Mouse (Mus musculus): ENCODE results near the gene Ubl5. TPM values are rescaled to one million over a fixed set of nuclear protein-coding genes. Genes with fewer than 3 reads are reported as not detected.

Ubl5 gene
- polyA plus RNA-seq, 2 experiments, result 354 to 475 TPM

DNA sequence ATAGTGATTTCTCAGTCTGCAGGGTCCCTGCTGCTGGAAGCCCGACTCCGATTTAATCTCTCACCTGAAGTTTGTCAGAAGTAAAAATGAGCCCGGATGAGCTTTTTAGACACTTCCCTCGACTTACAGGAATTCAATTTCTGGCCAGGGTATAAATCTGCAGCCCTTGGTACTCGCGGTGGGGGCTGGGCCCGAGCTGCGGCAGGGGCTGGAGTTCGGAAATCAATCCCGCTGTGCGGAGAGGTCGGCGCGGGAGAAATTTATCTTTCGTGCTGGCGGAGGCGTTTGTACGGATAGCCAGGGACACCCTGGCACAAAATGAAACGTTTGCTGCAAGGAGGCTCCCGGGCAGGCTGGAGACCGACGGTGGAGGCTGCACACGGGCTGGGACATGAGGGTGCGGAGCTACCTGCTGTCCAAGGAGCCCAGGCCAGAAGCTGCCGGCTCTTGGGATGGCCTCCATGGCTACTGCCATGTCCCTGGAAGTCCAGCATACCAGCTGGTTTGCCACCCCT is 52.1 kb downstream of the Ubl5 start:
- H3K4me2 ChIP-seq (replicated peaks; ENCODE audit: low read depth, low read length, severe bottlenecking), result peak overlapping the region; percentile 44
- ATAC-seq (ENCODE audit: low FRiP score, low read depth), result no peak
- 0 out of 2 replicates have a peak, but pooled peaks cover 6% of the 10 kb centered on the region for H3K4me1 ChIP-seq (ENCODE audit: control insufficient read depth, insufficient read depth, low read length)
- no peaks in the 10 kb centered on the region for H3K36me3 ChIP-seq (ENCODE audit: control insufficient read depth, insufficient read depth, low read length)
- 4% methylated on average over 24 of the region's 25 CpGs for WGBS
- H3K27me3 ChIP-seq (ENCODE audit: control insufficient read depth, insufficient read depth, low read length), result peaks cover 20% of the 10 kb centered on the region; the same call in 1 of the 2 replicates
- H3K4me3 ChIP-seq (replicated peaks; ENCODE audit: low read length), result peak overlapping the region; percentile 28
- no peaks in the 10 kb centered on the region for H3K9me3 ChIP-seq (ENCODE audit: control insufficient read depth, low read length)
- H3K9ac ChIP-seq (ENCODE audit: low read depth, low read length, severe bottlenecking), result peak overlapping the region; percentile 36; the same call in 1 of the 2 replicates
- H3K27ac ChIP-seq (replicated peaks; ENCODE audit: low read depth, low read length), result no peak overlapping the region
- no peak for TF ChIP-seq POLR2A (IDR thresholded peaks at IDR 0.05; ENCODE audit: borderline replicate concordance, extremely low read depth, insufficient read depth, insufficient read length)
- DNase-seq (ENCODE audit: low spot score), result no peak

DNA sequence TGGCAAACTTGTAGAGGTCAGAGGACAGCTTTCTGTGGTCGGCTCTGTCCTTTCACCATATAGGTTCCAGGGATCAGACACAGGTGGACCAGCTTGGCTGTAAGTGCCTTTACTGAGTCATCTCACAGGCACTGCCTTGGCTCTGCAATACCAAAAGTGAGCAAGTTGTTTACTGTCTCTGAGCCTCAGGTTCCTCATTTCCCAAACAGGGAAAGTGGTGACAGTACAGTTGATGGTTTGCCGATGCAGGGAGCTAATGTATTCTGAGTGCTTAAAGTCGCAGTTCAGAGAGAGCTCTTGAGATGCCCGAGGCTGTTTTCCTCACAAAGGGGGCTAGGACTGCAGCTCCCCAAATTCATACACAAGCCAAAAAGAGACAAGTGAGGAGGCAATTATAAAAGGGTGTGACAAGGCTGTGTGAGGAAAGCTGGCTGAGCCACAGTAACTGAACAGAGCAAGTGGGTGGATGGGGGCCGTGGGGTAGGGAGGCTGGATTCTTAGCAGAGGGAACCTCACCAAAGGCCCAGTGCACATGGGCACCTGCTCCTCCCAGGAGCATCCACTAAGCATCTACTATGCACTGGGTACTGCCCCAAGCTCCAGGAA is 53.5 kb downstream of the Ubl5 start:
- H3K27ac ChIP-seq (replicated peaks; ENCODE audit: low read depth, low read length), result no peak overlapping the region
- no peak overlapping the region for H3K4me3 ChIP-seq (replicated peaks; ENCODE audit: low read length)
- no peak overlapping the region for H3K4me2 ChIP-seq (replicated peaks; ENCODE audit: low read depth, low read length, severe bottlenecking)
- peaks cover 20% of the 10 kb centered on the region; the same call in 1 of the 2 replicates for H3K27me3 ChIP-seq (ENCODE audit: control insufficient read depth, insufficient read depth, low read length)
- TF ChIP-seq POLR2A (IDR thresholded peaks at IDR 0.05; ENCODE audit: borderline replicate concordance, extremely low read depth, insufficient read depth, insufficient read length), result no peak
- H3K36me3 ChIP-seq (ENCODE audit: control insufficient read depth, insufficient read depth, low read length), result no peaks in the 10 kb centered on the region
- H3K9ac ChIP-seq (ENCODE audit: low read depth, low read length, severe bottlenecking), result no peak overlapping the region
- ATAC-seq (ENCODE audit: low FRiP score, low read depth), result no peak
- WGBS, result 72% methylated on average over 5 of the region's 5 CpGs
- DNase-seq (ENCODE audit: low spot score), result no peak
- H3K4me1 ChIP-seq (ENCODE audit: control insufficient read depth, insufficient read depth, low read length), result 0 out of 2 replicates have a peak, but pooled peaks cover 6% of the 10 kb centered on the region
- no peaks in the 10 kb centered on the region for H3K9me3 ChIP-seq (ENCODE audit: control insufficient read depth, low read length)

Other genes starting within 250 kb of the Ubl5 start
- gene Zfp26, start 182.7 kb upstream of the Ubl5 start, polyA plus RNA-seq (2012; rRNA removed), result 12.1 and 14.2 TPM in 2 replicates
- 23.3 and 25.9 TPM in 2 replicates for gene Zfp26, start 182.7 kb upstream of the Ubl5 start, polyA plus RNA-seq (2014; fragmentation: Nextera tagmentation; extraction: Ambion mirVana)
- gene Zfp426, start 150.1 kb upstream of the Ubl5 start, polyA plus RNA-seq (2012; rRNA removed), result 12.0 and 17.4 TPM in 2 replicates
- 24.1 and 25.5 TPM in 2 replicates for gene Zfp426, start 150.1 kb upstream of the Ubl5 start, polyA plus RNA-seq (2014; fragmentation: Nextera tagmentation; extraction: Ambion mirVana)
- 43.1 and 43.5 TPM in 2 replicates for gene Zfp266, start 121.5 kb upstream of the Ubl5 start, polyA plus RNA-seq (2012; rRNA removed)
- 92.4 and 95.5 TPM in 2 replicates for gene Zfp266, start 121.5 kb upstream of the Ubl5 start, polyA plus RNA-seq (2014; fragmentation: Nextera tagmentation; extraction: Ambion mirVana)
- 10.6 and 13.1 TPM in 2 replicates for gene Zfp846, start 61.6 kb upstream of the Ubl5 start, polyA plus RNA-seq (2012; rRNA removed)
- 18.2 and 20.0 TPM in 2 replicates for gene Zfp846, start 61.6 kb upstream of the Ubl5 start, polyA plus RNA-seq (2014; fragmentation: Nextera tagmentation; extraction: Ambion mirVana)
- 41.5 and 52.8 TPM in 2 replicates for gene Fbxl12, start 1.9 kb downstream of the Ubl5 start, polyA plus RNA-seq (2012; rRNA removed)
- 11.9 and 12.9 TPM in 2 replicates for gene Fbxl12, start 1.9 kb downstream of the Ubl5 start, polyA plus RNA-seq (2014; fragmentation: Nextera tagmentation; extraction: Ambion mirVana)
- gene Pin1, start 9.2 kb downstream of the Ubl5 start, polyA plus RNA-seq (2012; rRNA removed), result 25.2 and 28.0 TPM in 2 replicates
- 47.8 and 51.2 TPM in 2 replicates for gene Pin1, start 9.2 kb downstream of the Ubl5 start, polyA plus RNA-seq (2014; fragmentation: Nextera tagmentation; extraction: Ambion mirVana)
- 6.9 and 8.8 TPM in 2 replicates for gene Olfm2, start 103.5 kb downstream of the Ubl5 start, polyA plus RNA-seq (2012; rRNA removed)
- 4.8 and 6.5 TPM in 2 replicates for gene Olfm2, start 103.5 kb downstream of the Ubl5 start, polyA plus RNA-seq (2014; fragmentation: Nextera tagmentation; extraction: Ambion mirVana)
- 5.5 and 6.7 TPM in 2 replicates for gene Col5a3, start 172.2 kb downstream of the Ubl5 start, polyA plus RNA-seq (2012; rRNA removed)
- 3.2 and 4.5 TPM in 2 replicates for gene Col5a3, start 172.2 kb downstream of the Ubl5 start, polyA plus RNA-seq (2014; fragmentation: Nextera tagmentation; extraction: Ambion mirVana)
- gene Rdh8, start 175.6 kb downstream of the Ubl5 start, polyA plus RNA-seq (2012; rRNA removed), result not detected in 2 replicates
- not detected in 2 replicates for gene Rdh8, start 175.6 kb downstream of the Ubl5 start, polyA plus RNA-seq (2014; fragmentation: Nextera tagmentation; extraction: Ambion mirVana)
- 25.4 and 35.2 TPM in 2 replicates for gene A230050P20Rik, start 225.8 kb downstream of the Ubl5 start, polyA plus RNA-seq (2012; rRNA removed)
- 4.5 and 4.7 TPM in 2 replicates for gene A230050P20Rik, start 225.8 kb downstream of the Ubl5 start, polyA plus RNA-seq (2014; fragmentation: Nextera tagmentation; extraction: Ambion mirVana)
- gene Angptl6, start 236.8 kb downstream of the Ubl5 start, polyA plus RNA-seq (2012; rRNA removed), result 3.1 and 4.0 TPM in 2 replicates
- 2.4 and 4.3 TPM in 2 replicates for gene Angptl6, start 236.8 kb downstream of the Ubl5 start, polyA plus RNA-seq (2014; fragmentation: Nextera tagmentation; extraction: Ambion mirVana)
- gene Ppan, start 245.3 kb downstream of the Ubl5 start, polyA plus RNA-seq (2012; rRNA removed), result 147 and 175 TPM in 2 replicates
- gene Ppan, start 245.3 kb downstream of the Ubl5 start, polyA plus RNA-seq (2014; fragmentation: Nextera tagmentation; extraction: Ambion mirVana), result 79.8 and 82.7 TPM in 2 replicates